Mouse (Mus musculus) erythroblast, embryonic 14.5 days (primary cell): ENCODE results near the gene Slc35f6.

Source experiments
- GATA1 ChIP-seq: IDR thresholded peaks from 2 replicates; pipeline ENCODE4 v1.6.1; 2012; ENCODE audit warnings: low read length, inconsistent platforms, mixed read lengths
- TAL1 ChIP-seq: IDR thresholded peaks from 3 replicates; pipeline ENCODE4 v1.6.1; 2012; ENCODE audit warnings: low read length, inconsistent platforms, mixed read lengths

DNA sequence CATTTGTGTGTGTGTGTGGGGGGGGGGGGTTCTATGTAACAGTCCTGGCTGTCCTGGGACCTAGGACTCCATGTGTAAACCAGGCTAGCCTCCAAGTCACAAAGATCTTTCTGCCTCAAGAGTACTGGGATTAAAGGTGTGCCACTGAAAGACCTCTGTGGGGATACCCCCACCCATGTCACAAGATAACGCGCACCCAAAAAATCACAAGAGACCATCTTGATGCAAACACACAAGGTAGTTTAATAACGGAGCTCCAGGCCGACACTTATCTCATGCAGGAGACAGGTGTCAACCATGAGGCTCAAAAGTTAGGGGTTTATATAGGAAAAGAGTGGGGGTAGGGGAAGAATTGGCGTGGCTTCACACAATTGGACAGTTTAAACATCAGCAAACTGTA lies 13.1 kb downstream of the Slc35f6 start:
- TF ChIP-seq TAL1 (no peak), GATA1 (no peak)
